Mouse (Mus musculus) MEL (cell line): ENCODE data around the gene Aldh1a2. TPM values are rescaled to one million over a fixed set of nuclear protein-coding genes. Genes with fewer than 3 reads are reported as not detected.

ENCODE experiments used
- DNase-seq: peaks from one replicate; pipeline ENCODE4 v3.0.0; 2011; ENCODE audit warnings: low read depth, low spot score
- H3K27ac ChIP-seq: 2 replicates; pipeline ENCODE4 v1.5.1; 2012; ENCODE audit warnings: low read depth, mild to moderate bottlenecking, control low read depth, low read length, moderate library complexity; ENCODE audit not compliant: control insufficient read depth
- H3K27me3 ChIP-seq, 2 experiments: fragments of 150-350 bp in 1 of 2; sonication (generic) in 1 of 2; 2 replicates each; pipeline ENCODE4 v1.6.1; 2012; ENCODE audit warnings: low read length in 2 of 2, mild to moderate bottlenecking in 2 of 2, improper control_type of control experiment in 1 of 2, moderate library complexity in 1 of 2; ENCODE audit not compliant: insufficient read depth in 2 of 2, control insufficient read depth in 1 of 2
- H3K36me3 ChIP-seq, 2 experiments: 2 replicates each; pipeline ENCODE4 v1.6.1; 2012 to 2014; ENCODE audit warnings: low read length in 2 of 2, improper control_type of control experiment in 1 of 2, inconsistent platforms in 1 of 2, mild to moderate bottlenecking in 1 of 2; ENCODE audit not compliant: insufficient read depth in 2 of 2, control insufficient read depth in 1 of 2
- H3K4me1 ChIP-seq, 2 experiments: fragments of 150-350 bp in 1 of 2; sonication (generic) in 1 of 2; 2 replicates each; pipeline ENCODE4 v1.6.1; 2012; ENCODE audit warnings: low read length in 2 of 2, improper control_type of control experiment in 1 of 2, mild to moderate bottlenecking in 1 of 2; ENCODE audit not compliant: insufficient read depth in 2 of 2, control insufficient read depth in 1 of 2
- H3K4me3 ChIP-seq, 2 experiments: fragments of 150-350 bp in 1 of 2; sonication (generic) in 1 of 2; 2 replicates each; pipeline ENCODE4 v1.5.1; 2012; ENCODE audit warnings: low read depth in 2 of 2, low read length in 2 of 2, mild to moderate bottlenecking in 2 of 2, moderate library complexity in 2 of 2, control low read depth in 1 of 2, improper control_type of control experiment in 1 of 2; ENCODE audit not compliant: control insufficient read depth in 1 of 2, insufficient read depth in 1 of 2
- H3K79me2 ChIP-seq: 2 replicates; pipeline ENCODE4 v1.6.1; 2012; ENCODE audit warnings: mild to moderate bottlenecking, low read length, moderate library complexity; ENCODE audit not compliant: control insufficient read depth, poor library complexity, insufficient read depth
- H3K9ac ChIP-seq: 2 replicates; pipeline ENCODE4 v1.6.1; 2012; ENCODE audit warnings: low read depth, mild to moderate bottlenecking, control low read depth, low read length, moderate library complexity; ENCODE audit not compliant: control insufficient read depth, poor library complexity, severe bottlenecking
- H3K9me3 ChIP-seq: fragments of 150-350 bp; sonication (generic); replicated peaks from 2 replicates; pipeline ENCODE4 v1.6.1; 2012; ENCODE audit warnings: mild to moderate bottlenecking, low read length, improper control_type of control experiment, moderate library complexity; ENCODE audit not compliant: insufficient read depth
- BHLHE40 ChIP-seq: IDR thresholded peaks from 2 replicates; pipeline ENCODE4 v1.6.1; 2012; ENCODE audit warnings: low read depth, mild to moderate bottlenecking, inconsistent platforms, low read length, improper control_type of control experiment, borderline replicate concordance
- CHD1 ChIP-seq: IDR thresholded peaks from 2 replicates; pipeline ENCODE4 v1.6.1; 2012; ENCODE audit warnings: low read depth, mild to moderate bottlenecking, inconsistent platforms, low read length, improper control_type of control experiment
- CTCF ChIP-seq, 3 experiments: IDR thresholded peaks in 2 of 3; conservative IDR thresholded peaks in 1 of 3; 2 replicates each; pipeline ENCODE4 v1.5.1; 2011 to 2012; ENCODE audit warnings: low read length in 3 of 3, low read depth in 2 of 3, mild to moderate bottlenecking in 2 of 3, improper control_type of control experiment in 1 of 3, inconsistent platforms in 1 of 3, mixed read lengths in 1 of 3, moderate library complexity in 1 of 3; ENCODE audit not compliant: control insufficient read depth in 1 of 3, insufficient read depth in 1 of 3, poor library complexity in 1 of 3, severe bottlenecking in 1 of 3
- ELF1 ChIP-seq: IDR thresholded peaks from 2 replicates; pipeline ENCODE4 v1.6.1; 2014; ENCODE audit warnings: low read depth, mild to moderate bottlenecking, inconsistent platforms, low read length, improper control_type of control experiment, moderate library complexity
- ETS1 ChIP-seq: IDR thresholded peaks from 2 replicates; pipeline ENCODE4 v1.6.1; 2012; ENCODE audit warnings: low read depth, mild to moderate bottlenecking, inconsistent platforms, low read length, improper control_type of control experiment, moderate library complexity
- GABPA ChIP-seq: IDR thresholded peaks from 2 replicates; pipeline ENCODE4 v1.6.1; 2012; ENCODE audit warnings: low read depth, mild to moderate bottlenecking, inconsistent platforms, low read length, improper control_type of control experiment, moderate library complexity
- HCFC1 ChIP-seq: IDR thresholded peaks from 2 replicates; pipeline ENCODE4 v1.6.1; 2012; ENCODE audit warnings: low read depth, mild to moderate bottlenecking, inconsistent platforms, low read length, improper control_type of control experiment, moderate library complexity
- KAT2A ChIP-seq: conservative IDR thresholded peaks from 2 replicates; pipeline ENCODE4 v1.6.1; 2012; ENCODE audit warnings: low read depth, low read length, improper control_type of control experiment, inconsistent platforms
- MAFK ChIP-seq: IDR thresholded peaks from 2 replicates; pipeline ENCODE4 v1.6.1; 2011; ENCODE audit warnings: low read depth, mild to moderate bottlenecking, low read length, improper control_type of control experiment, borderline replicate concordance
- MAX ChIP-seq: IDR thresholded peaks from 2 replicates; pipeline ENCODE4 v1.6.1; 2011; ENCODE audit warnings: low read length, improper control_type of control experiment
- MAZ ChIP-seq: IDR thresholded peaks from 2 replicates; pipeline ENCODE4 v1.6.1; 2012; ENCODE audit warnings: low read depth, mild to moderate bottlenecking, inconsistent platforms, low read length, improper control_type of control experiment
- MEF2A ChIP-seq: IDR thresholded peaks from 2 replicates; pipeline ENCODE4 v1.6.1; 2014; ENCODE audit warnings: low read depth, mild to moderate bottlenecking, inconsistent platforms, low read length, improper control_type of control experiment; ENCODE audit not compliant: poor library complexity, insufficient replicate concordance, severe bottlenecking; ENCODE audit errors: extremely low read depth
- MXI1 ChIP-seq: IDR thresholded peaks from 2 replicates; pipeline ENCODE4 v1.6.1; 2011; ENCODE audit warnings: mild to moderate bottlenecking, low read depth, low read length, improper control_type of control experiment
- MYB ChIP-seq: IDR thresholded peaks from 2 replicates; pipeline ENCODE4 v1.6.1; 2011; ENCODE audit warnings: mild to moderate bottlenecking, low read depth, low read length, improper control_type of control experiment
- MYC ChIP-seq: IDR thresholded peaks from 2 replicates; pipeline ENCODE4 v1.6.1; 2011; ENCODE audit warnings: low read depth, mild to moderate bottlenecking, low read length, improper control_type of control experiment, moderate library complexity
- NELFE ChIP-seq: IDR thresholded peaks from 2 replicates; pipeline ENCODE4 v1.6.1; 2011; ENCODE audit warnings: low read depth, low read length, improper control_type of control experiment
- POLR2A ChIP-seq, 2 experiments: IDR thresholded peaks; 2 replicates each; pipeline ENCODE4 v1.6.1; 2011 to 2012; ENCODE audit warnings: low read length in 2 of 2, mild to moderate bottlenecking in 2 of 2, control low read depth in 1 of 2, improper control_type of control experiment in 1 of 2, low read depth in 1 of 2, moderate library complexity in 1 of 2; ENCODE audit not compliant: control insufficient read depth in 1 of 2, insufficient read depth in 1 of 2, poor library complexity in 1 of 2
- POLR2AphosphoS2 ChIP-seq: IDR thresholded peaks from 2 replicates; pipeline ENCODE4 v1.6.1; 2011; ENCODE audit warnings: low read length, improper control_type of control experiment
- POLR2AphosphoS5 ChIP-seq: IDR thresholded peaks from 2 replicates; pipeline ENCODE4 v1.6.1; 2012; ENCODE audit warnings: low read depth, borderline replicate concordance, mild to moderate bottlenecking, inconsistent platforms, low read length, moderate library complexity, mixed read lengths
- RCOR1 ChIP-seq: IDR thresholded peaks from 2 replicates; pipeline ENCODE4 v1.6.1; 2012; ENCODE audit warnings: low read depth, mild to moderate bottlenecking, inconsistent platforms, low read length, improper control_type of control experiment
- SIN3A ChIP-seq: IDR thresholded peaks from 2 replicates; pipeline ENCODE4 v1.6.1; 2012; ENCODE audit warnings: low read length, improper control_type of control experiment, inconsistent platforms
- SMC3 ChIP-seq: IDR thresholded peaks from 2 replicates; pipeline ENCODE4 v1.6.1; 2011; ENCODE audit warnings: low read depth, low read length, improper control_type of control experiment
- TAL1 ChIP-seq: IDR thresholded peaks from 2 replicates; pipeline ENCODE4 v1.6.1; 2012; ENCODE audit warnings: mild to moderate bottlenecking, inconsistent platforms, low read length, moderate library complexity, mixed read lengths
- TCF12 ChIP-seq: IDR thresholded peaks from 2 replicates; pipeline ENCODE4 v1.6.1; 2014; ENCODE audit warnings: low read depth, mild to moderate bottlenecking, inconsistent platforms, low read length, improper control_type of control experiment, moderate library complexity
- UBTF ChIP-seq: IDR thresholded peaks from 2 replicates; pipeline ENCODE4 v1.6.1; 2012; ENCODE audit warnings: low read depth, mild to moderate bottlenecking, inconsistent platforms, low read length, improper control_type of control experiment, moderate library complexity, borderline replicate concordance; ENCODE audit not compliant: insufficient read depth
- USF2 ChIP-seq, 2 experiments: IDR thresholded peaks; 2 replicates each; pipeline ENCODE4 v1.6.1; 2011 to 2012; ENCODE audit warnings: improper control_type of control experiment in 2 of 2, low read length in 2 of 2, borderline replicate concordance in 1 of 2, inconsistent platforms in 1 of 2, low read depth in 1 of 2, mild to moderate bottlenecking in 1 of 2; ENCODE audit not compliant: insufficient read depth in 1 of 2
- ZC3H11A ChIP-seq: IDR thresholded peaks from 2 replicates; pipeline ENCODE4 v1.6.1; 2012; ENCODE audit warnings: low read depth, mild to moderate bottlenecking, inconsistent platforms, low read length, improper control_type of control experiment
- ZKSCAN1 ChIP-seq: IDR thresholded peaks from 2 replicates; pipeline ENCODE4 v1.6.1; 2012; ENCODE audit warnings: low read depth, mild to moderate bottlenecking, inconsistent platforms, low read length, improper control_type of control experiment, moderate library complexity
- ZMIZ1 ChIP-seq: IDR thresholded peaks from 2 replicates; pipeline ENCODE4 v1.6.1; 2012; ENCODE audit warnings: low read depth, mild to moderate bottlenecking, inconsistent platforms, low read length, improper control_type of control experiment, moderate library complexity
- ZNF384 ChIP-seq: IDR thresholded peaks from 2 replicates; pipeline ENCODE4 v1.6.1; 2012; ENCODE audit warnings: low read depth, mild to moderate bottlenecking, inconsistent platforms, low read length, improper control_type of control experiment
- polyA plus RNA-seq, 2 experiments: library from polyadenylated mRNA; stranded (reverse) in 1 of 2; unstranded in 1 of 2; fragments of >175 nt in 1 of 2; fragments of >200 nt in 1 of 2; gene quantifications; 2 replicates each; pipeline versions ENCODE4 v1.2.1 to v1.2.4; 2012; ENCODE audit warnings: low replicate concordance in 2 of 2, low read depth in 1 of 2; ENCODE audit not compliant: insufficient read length in 2 of 2, insufficient read depth in 1 of 2, missing spikeins in 1 of 2
- total RNA-seq: library from RNA; depleted of rRNA; stranded (reverse); fragments of 300-350 nt; gene quantifications from 2 replicates; pipeline ENCODE4 v1.2.3, GENCODE M21; 2012

Aldh1a2 gene
- total and polyA plus RNA-seq, 3 experiments: not detected

DNA sequence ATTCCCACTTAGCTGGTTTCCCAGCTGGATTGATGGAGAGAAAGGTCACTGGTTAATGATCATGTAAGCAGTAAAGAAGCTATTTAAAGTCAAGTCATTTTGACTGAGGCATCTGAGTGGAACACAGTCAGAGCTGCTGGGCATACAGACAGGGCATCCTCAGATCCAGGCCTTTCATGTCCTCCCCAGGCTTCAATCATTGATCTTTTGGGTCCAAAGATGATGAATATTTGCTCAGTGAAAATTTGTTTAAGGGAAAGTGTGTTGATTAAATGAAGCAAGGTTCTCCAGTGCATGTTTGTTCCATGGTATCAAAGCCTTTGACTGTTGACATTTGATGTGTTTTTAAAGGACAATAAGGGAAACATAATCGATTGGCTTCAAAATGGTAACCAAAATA, 39.9 kb upstream of the Aldh1a2 start:
- Histone ChIP-seq H3K27ac (no peak overlapping the region), H3K4me3 (no peak overlapping the region), H3K4me1 (peaks cover 3 to 21% of the 10 kb centered on the region in 2 experiments; a peak in 3 of 4 replicates), H3K9me3 (no peaks in the 10 kb centered on the region), H3K27me3 (no peaks in the 10 kb centered on the region), H3K79me2 (no peaks in the 10 kb centered on the region), H3K36me3 (peaks cover 0 to 31% of the 10 kb centered on the region in 2 experiments; a peak in 2 of 4 replicates), H3K9ac (no peak overlapping the region)
- no peak for TF ChIP-seq HCFC1
- no peak for TF ChIP-seq CTCF (IDR thresholded peaks at IDR 0.05 in 2 of 3, conservative IDR thresholded peaks at IDR 0.05 in 1 of 3; ENCODE audit: control insufficient read depth in 1 of 3, insufficient read depth in 1 of 3, low read depth in 2 of 3, low read length in 3 of 3, poor library complexity in 1 of 3, severe bottlenecking in 1 of 3)
- no peak for TF ChIP-seq MAFK
- TF ChIP-seq ZMIZ1: no peak
- TF ChIP-seq USF2 (IDR thresholded peaks at IDR 0.05; ENCODE audit: borderline replicate concordance in 1 of 2, insufficient read depth in 1 of 2, low read depth in 1 of 2, low read length in 2 of 2): no peak
- TF ChIP-seq POLR2A (IDR thresholded peaks at IDR 0.05; ENCODE audit: control insufficient read depth in 1 of 2, insufficient read depth in 1 of 2, low read depth in 1 of 2, low read length in 2 of 2, poor library complexity in 1 of 2): no peak
- no peak for TF ChIP-seq SIN3A
- TF ChIP-seq ZKSCAN1: no peak
- no peak for TF ChIP-seq MYC
- no peak for TF ChIP-seq MXI1
- TF ChIP-seq POLR2AphosphoS2: no peak
- TF ChIP-seq TCF12: no peak
- no peak for TF ChIP-seq GABPA
- no peak for TF ChIP-seq NELFE
- no peak for DNase-seq

DNA sequence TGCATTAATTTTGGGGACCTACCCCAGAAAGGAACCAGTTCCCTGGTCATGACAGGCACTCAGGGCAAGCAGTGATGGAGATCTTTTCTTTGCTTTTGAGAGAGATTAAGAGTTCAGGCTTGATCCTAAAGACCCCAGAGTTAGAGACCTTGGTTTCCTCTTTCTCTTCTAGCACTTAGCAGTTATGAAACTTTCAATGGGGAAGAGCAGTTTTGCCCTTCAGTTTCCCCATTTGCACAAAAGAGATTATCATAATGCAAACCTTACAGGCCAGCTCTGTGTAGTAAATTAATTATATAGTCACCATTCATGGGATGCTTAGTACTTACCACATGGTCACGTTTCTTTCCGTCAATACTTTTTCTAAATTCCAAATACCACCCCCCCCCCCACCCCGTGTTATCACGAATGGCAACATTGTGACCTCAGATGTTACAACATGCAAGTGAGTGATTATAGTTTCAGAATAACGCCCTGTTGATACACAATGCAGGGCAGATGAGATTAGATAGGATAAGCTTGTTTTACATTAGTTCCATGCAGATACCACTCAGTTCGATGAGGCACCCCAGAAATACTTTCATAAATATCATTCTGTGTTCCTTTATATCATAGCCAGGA, 36.2 kb upstream of the Aldh1a2 start:
- H3K27ac ChIP-seq: peak overlapping the region; percentile 30
- no peaks in the 10 kb centered on the region for H3K27me3 ChIP-seq
- H3K4me3 ChIP-seq: no peak overlapping the region
- peaks cover 0 to 23% of the 10 kb centered on the region in 2 experiments; a peak in 2 of 4 replicates for H3K36me3 ChIP-seq
- DNase-seq: peak; percentile 62
- H3K4me1 ChIP-seq: peaks cover 3 to 16% of the 10 kb centered on the region in 2 experiments; a peak in 3 of 4 replicates
- H3K79me2 ChIP-seq: no peaks in the 10 kb centered on the region
- no peaks in the 10 kb centered on the region for H3K9me3 ChIP-seq
- H3K9ac ChIP-seq: no peak overlapping the region
- TF ChIP-seq MAX (no peak), UBTF (no peak), ETS1 (peak; percentile 70), MYC (no peak), ZNF384 (no peak), POLR2AphosphoS5 (no peak), MXI1 (no peak), TCF12 (peak; percentile 77), ZC3H11A (no peak), SMC3 (no peak), CHD1 (no peak), HCFC1 (no peak), MAZ (no peak), NELFE (no peak), MEF2A (no peak), BHLHE40 (peak; percentile 85), USF2 (IDR thresholded peaks at IDR 0.05; ENCODE audit: borderline replicate concordance in 1 of 2, insufficient read depth in 1 of 2, low read depth in 1 of 2, low read length in 2 of 2) (no peak), RCOR1 (peak; percentile 41; the same call in 1 of the 2 replicates), MYB (no peak), KAT2A (no peak), ELF1 (no peak), TAL1 (peak; percentile 30; the same call in 1 of the 2 replicates), POLR2AphosphoS2 (no peak)
